Mouse (Mus musculus): Measurements from ENCODE around the gene Kctd5. TPM values are rescaled to one million over a fixed set of nuclear protein-coding genes. Genes with fewer than 3 reads are reported as not detected.

Gene Kctd5
- polyA plus RNA-seq, 1 experiment from 2014 or later = 59.4 TPM

- 27% methylated on average over 5 of the region's 5 CpGs for WGBS
- H3K4me1 ChIP-seq (replicated peaks; ENCODE audit: control insufficient read depth, insufficient read depth, low read length) = no peaks in the 10 kb centered on the region
- no peak overlapping the region for H3K9ac ChIP-seq (ENCODE audit: low read length)
- ATAC-seq (ENCODE audit: low read depth) = no peak
- no peak overlapping the region for H3K4me2 ChIP-seq (ENCODE audit: low read depth, low read length)
- no peaks in the 10 kb centered on the region for H3K27me3 ChIP-seq (ENCODE audit: control insufficient read depth, insufficient read depth, low read depth, low read length)
- peaks cover 26% of the 10 kb centered on the region for H3K36me3 ChIP-seq (ENCODE audit: control insufficient read depth, insufficient read depth, low read length)
- H3K9me3 ChIP-seq (ENCODE audit: control insufficient read depth, low read length) = no peaks in the 10 kb centered on the region
- H3K4me3 ChIP-seq (ENCODE audit: low read length) = no peak overlapping the region
- no peak overlapping the region for H3K27ac ChIP-seq (ENCODE audit: low read length)
Observed at GRCm38 (mm10) chr17:24046026-24046425, 27.3 kb downstream of the Kctd5 start.

- Histone ChIP-seq H3K9me3 (ENCODE audit: control insufficient read depth, low read length) (no peaks in the 10 kb centered on the region), H3K4me2 (ENCODE audit: low read depth, low read length) (no peak overlapping the region), H3K27ac (ENCODE audit: low read length) (no peak overlapping the region), H3K4me1 (replicated peaks; ENCODE audit: control insufficient read depth, insufficient read depth, low read length) (no peaks in the 10 kb centered on the region), H3K9ac (ENCODE audit: low read length) (no peak overlapping the region), H3K27me3 (ENCODE audit: control insufficient read depth, insufficient read depth, low read depth, low read length) (no peaks in the 10 kb centered on the region), H3K4me3 (ENCODE audit: low read length) (no peak overlapping the region), H3K36me3 (ENCODE audit: control insufficient read depth, insufficient read depth, low read length) (peaks cover 21% of the 10 kb centered on the region)
- ATAC-seq (ENCODE audit: low read depth) = no peak
- 67% methylated on average over 10 of the region's 10 CpGs for WGBS
Observed at GRCm38 (mm10) chr17:24045608-24046007, 27.7 kb downstream of the Kctd5 start.

- no peaks in the 10 kb centered on the region for H3K27me3 ChIP-seq (ENCODE audit: control insufficient read depth, insufficient read depth, low read depth, low read length)
- H3K4me2 ChIP-seq (ENCODE audit: low read depth, low read length) = no peak overlapping the region
- H3K27ac ChIP-seq (ENCODE audit: low read length) = no peak overlapping the region
- no peak overlapping the region for H3K9ac ChIP-seq (ENCODE audit: low read length)
- no peaks in the 10 kb centered on the region; the same call in 1 of the 2 replicates for H3K9me3 ChIP-seq (ENCODE audit: control insufficient read depth, low read length)
- peaks cover 16% of the 10 kb centered on the region for H3K36me3 ChIP-seq (ENCODE audit: control insufficient read depth, insufficient read depth, low read length)
- 60% methylated on average over 5 of the region's 5 CpGs for WGBS
- no peak overlapping the region for H3K4me3 ChIP-seq (ENCODE audit: low read length)
- H3K4me1 ChIP-seq (replicated peaks; ENCODE audit: control insufficient read depth, insufficient read depth, low read length) = no peaks in the 10 kb centered on the region
- ATAC-seq (ENCODE audit: low read depth) = no peak
Observed at GRCm38 (mm10) chr17:24044482-24044881, 28.8 kb downstream of the Kctd5 start.

- WGBS = 47% methylated on average over 4 of the region's 4 CpGs
- H3K9ac ChIP-seq (ENCODE audit: low read length) = no peak within 1 kb of the TSS
- H3K4me3 ChIP-seq (ENCODE audit: low read length) = no peak within 1 kb of the TSS
- no peak for ATAC-seq (ENCODE audit: low read depth)
- H3K9me3 ChIP-seq (ENCODE audit: control insufficient read depth, low read length) = no peaks in the 10 kb centered on the region; the same call in 1 of the 2 replicates
- H3K27me3 ChIP-seq (ENCODE audit: control insufficient read depth, insufficient read depth, low read depth, low read length) = no peaks in the 10 kb centered on the region
- H3K4me1 ChIP-seq (replicated peaks; ENCODE audit: control insufficient read depth, insufficient read depth, low read length) = no peaks in the 10 kb centered on the region
- no peak within 1 kb of the TSS for H3K4me2 ChIP-seq (ENCODE audit: low read depth, low read length)
- H3K27ac ChIP-seq (ENCODE audit: low read length) = no peak within 1 kb of the TSS
- H3K36me3 ChIP-seq (ENCODE audit: control insufficient read depth, insufficient read depth, low read length) = no peaks in the 10 kb centered on the region
Observed at GRCm38 (mm10) chr17:24037844-24038243, 35.4 kb downstream of the Kctd5 start, which contains the start of gene Prss27. Prss27 (plus strand) TSS chr17:24038144.

- Histone ChIP-seq H3K36me3 (ENCODE audit: control insufficient read depth, insufficient read depth, low read length) (no peaks in the 10 kb centered on the region), H3K9me3 (ENCODE audit: control insufficient read depth, low read length) (no peaks in the 10 kb centered on the region; the same call in 1 of the 2 replicates), H3K9ac (ENCODE audit: low read length) (no peak overlapping the region), H3K27me3 (ENCODE audit: control insufficient read depth, insufficient read depth, low read depth, low read length) (no peaks in the 10 kb centered on the region), H3K4me2 (ENCODE audit: low read depth, low read length) (no peak overlapping the region), H3K27ac (ENCODE audit: low read length) (no peak overlapping the region), H3K4me3 (ENCODE audit: low read length) (no peak overlapping the region), H3K4me1 (replicated peaks; ENCODE audit: control insufficient read depth, insufficient read depth, low read length) (no peaks in the 10 kb centered on the region)
- ATAC-seq (ENCODE audit: low read depth) = 0 out of 2 replicates have a peak, but pooled peaks have one; percentile 26
- WGBS = 71% methylated on average over 13 of the region's 13 CpGs
Observed at GRCm38 (mm10) chr17:24037360-24037759, 35.9 kb downstream of the Kctd5 start.

GRCm38 (mm10) chr17:24036954-24037353 is 36.3 kb downstream of the Kctd5 start:
- no peak overlapping the region for H3K27ac ChIP-seq (ENCODE audit: low read length)
- WGBS = 66% methylated on average over 6 of the region's 6 CpGs
- H3K4me1 ChIP-seq (replicated peaks; ENCODE audit: control insufficient read depth, insufficient read depth, low read length) = no peaks in the 10 kb centered on the region
- H3K36me3 ChIP-seq (ENCODE audit: control insufficient read depth, insufficient read depth, low read length) = no peaks in the 10 kb centered on the region
- no peak overlapping the region for H3K4me2 ChIP-seq (ENCODE audit: low read depth, low read length)
- H3K9me3 ChIP-seq (ENCODE audit: control insufficient read depth, low read length) = no peaks in the 10 kb centered on the region; the same call in 1 of the 2 replicates
- no peak overlapping the region for H3K4me3 ChIP-seq (ENCODE audit: low read length)
- no peak overlapping the region for H3K9ac ChIP-seq (ENCODE audit: low read length)
- H3K27me3 ChIP-seq (ENCODE audit: control insufficient read depth, insufficient read depth, low read depth, low read length) = no peaks in the 10 kb centered on the region
- ATAC-seq (ENCODE audit: low read depth) = 0 out of 2 replicates have a peak, but pooled peaks have one; percentile 17

DNA sequence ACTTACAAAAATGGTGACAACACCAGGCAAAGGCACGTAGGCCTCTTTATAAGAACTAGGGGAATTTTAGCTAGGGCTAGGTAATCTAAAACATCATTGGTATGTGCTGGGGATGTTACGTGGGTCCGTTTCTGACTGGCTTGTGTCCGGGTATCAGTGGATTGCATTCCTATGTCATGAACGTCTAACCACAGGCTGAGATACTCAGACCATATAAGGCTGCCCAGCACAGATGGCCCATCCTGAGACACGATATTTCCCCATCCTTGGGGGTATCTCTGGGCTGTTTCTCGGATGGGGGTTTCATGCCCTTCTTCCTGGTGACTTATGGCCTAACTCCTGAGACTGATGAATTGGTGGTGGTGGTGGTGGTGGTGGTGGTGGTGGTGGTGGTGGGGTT is 38.2 kb downstream of the Kctd5 start:
- H3K9ac ChIP-seq (ENCODE audit: low read length) = no peak overlapping the region
- no peak overlapping the region for H3K27ac ChIP-seq (ENCODE audit: low read length)
- no peak overlapping the region for H3K4me2 ChIP-seq (ENCODE audit: low read depth, low read length)
- H3K4me1 ChIP-seq (replicated peaks; ENCODE audit: control insufficient read depth, insufficient read depth, low read length) = no peaks in the 10 kb centered on the region
- no peaks in the 10 kb centered on the region for H3K27me3 ChIP-seq (ENCODE audit: control insufficient read depth, insufficient read depth, low read depth, low read length)
- H3K9me3 ChIP-seq (ENCODE audit: control insufficient read depth, low read length) = no peaks in the 10 kb centered on the region; the same call in 1 of the 2 replicates
- H3K36me3 ChIP-seq (ENCODE audit: control insufficient read depth, insufficient read depth, low read length) = no peaks in the 10 kb centered on the region
- no peak for ATAC-seq (ENCODE audit: low read depth)
- WGBS = 54% methylated on average over 7 of the region's 7 CpGs
- H3K4me3 ChIP-seq (ENCODE audit: low read length) = no peak overlapping the region

DNA sequence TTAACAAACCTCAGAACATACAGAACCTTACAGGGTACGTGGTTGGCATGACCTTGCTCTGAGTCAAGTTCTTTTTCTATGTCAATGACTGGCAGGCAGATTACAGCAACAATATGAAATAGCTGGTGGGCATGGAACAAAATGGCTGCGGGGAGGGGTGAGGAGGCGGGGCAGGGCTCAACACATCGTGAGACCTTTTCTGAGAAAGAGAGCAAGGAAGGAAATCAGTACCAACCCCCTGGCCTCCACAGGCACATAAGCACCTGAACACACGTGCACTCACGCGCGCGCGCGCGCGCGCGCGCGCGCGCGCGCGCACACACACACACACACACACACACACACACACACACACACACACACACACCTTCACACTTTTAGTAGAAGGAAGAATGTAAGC is 42.7 kb downstream of the Kctd5 start:
- H3K27me3 ChIP-seq (ENCODE audit: control insufficient read depth, insufficient read depth, low read depth, low read length) = no peaks in the 10 kb centered on the region
- no peak for ATAC-seq (ENCODE audit: low read depth)
- no peak overlapping the region for H3K4me3 ChIP-seq (ENCODE audit: low read length)
- no peak overlapping the region for H3K27ac ChIP-seq (ENCODE audit: low read length)
- WGBS = 64% methylated on average over 14 of the region's 22 CpGs
- no peaks in the 10 kb centered on the region for H3K36me3 ChIP-seq (ENCODE audit: control insufficient read depth, insufficient read depth, low read length)
- H3K4me1 ChIP-seq (replicated peaks; ENCODE audit: control insufficient read depth, insufficient read depth, low read length) = no peaks in the 10 kb centered on the region
- no peaks in the 10 kb centered on the region for H3K9me3 ChIP-seq (ENCODE audit: control insufficient read depth, low read length)
- H3K9ac ChIP-seq (ENCODE audit: low read length) = no peak overlapping the region
- no peak overlapping the region for H3K4me2 ChIP-seq (ENCODE audit: low read depth, low read length)

- WGBS = 69% methylated on average over 7 of the region's 7 CpGs
- H3K4me2 ChIP-seq (ENCODE audit: low read depth, low read length) = no peak overlapping the region
- H3K36me3 ChIP-seq (ENCODE audit: control insufficient read depth, insufficient read depth, low read length) = no peaks in the 10 kb centered on the region
- ATAC-seq (ENCODE audit: low read depth) = no peak
- no peak overlapping the region for H3K9ac ChIP-seq (ENCODE audit: low read length)
- no peaks in the 10 kb centered on the region for H3K9me3 ChIP-seq (ENCODE audit: control insufficient read depth, low read length)
- H3K27ac ChIP-seq (ENCODE audit: low read length) = no peak overlapping the region
- no peaks in the 10 kb centered on the region for H3K4me1 ChIP-seq (replicated peaks; ENCODE audit: control insufficient read depth, insufficient read depth, low read length)
- no peak overlapping the region for H3K4me3 ChIP-seq (ENCODE audit: low read length)
- no peaks in the 10 kb centered on the region for H3K27me3 ChIP-seq (ENCODE audit: control insufficient read depth, insufficient read depth, low read depth, low read length)
Observed at GRCm38 (mm10) chr17:24029477-24029876, 43.8 kb downstream of the Kctd5 start.

All from lung, embryonic 16.5 days (tissue).